Mouse (Mus musculus) kidney, postnatal 25 days (tissue): ENCODE measurements around the gene Rdx.

Source experiments
- DNase-seq, 2 experiments: peaks; one replicate each; pipeline ENCODE4 v3.0.0; 2021; ENCODE audit warnings: mixed read lengths in 2 of 2

Rdx gene

DNA sequence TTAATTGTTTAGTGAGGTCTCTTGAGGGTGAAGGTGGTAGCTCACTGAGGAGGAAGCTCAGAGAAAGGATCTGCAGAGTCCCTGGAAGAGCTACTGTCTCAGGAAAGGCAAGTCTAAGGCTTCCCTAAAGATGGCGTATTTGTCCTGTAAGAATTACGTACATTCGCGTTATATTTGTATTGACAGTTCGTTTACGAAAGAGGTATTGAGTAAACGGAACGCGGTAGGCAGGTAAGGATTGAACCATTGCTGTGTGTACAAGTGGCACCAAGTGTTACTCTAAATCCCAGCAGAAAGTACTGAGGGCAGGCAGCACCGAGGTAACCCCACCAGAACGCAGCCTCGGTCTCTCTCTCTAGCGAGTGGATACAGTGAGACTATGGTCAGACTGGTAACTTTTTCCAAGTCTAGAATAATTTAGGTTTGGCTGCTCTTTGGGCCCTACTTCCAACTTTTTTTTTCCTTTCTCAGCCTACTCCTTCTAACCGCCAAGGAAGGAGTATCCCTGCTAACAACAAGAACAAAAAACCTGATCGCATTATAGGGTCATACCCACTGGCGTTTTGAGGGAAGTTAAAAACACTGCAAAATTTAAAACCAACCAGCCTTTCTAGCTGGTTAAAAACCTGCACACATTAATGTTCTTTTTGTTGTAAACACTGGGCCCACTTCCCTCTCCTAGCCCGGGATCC lies at the start of gene Rdx:
Gene Rdx, plus strand, starts transcription at position 45 of the 692 bp plus-strand sequence.
- DNase-seq: peak; percentile 24 to 43

DNA sequence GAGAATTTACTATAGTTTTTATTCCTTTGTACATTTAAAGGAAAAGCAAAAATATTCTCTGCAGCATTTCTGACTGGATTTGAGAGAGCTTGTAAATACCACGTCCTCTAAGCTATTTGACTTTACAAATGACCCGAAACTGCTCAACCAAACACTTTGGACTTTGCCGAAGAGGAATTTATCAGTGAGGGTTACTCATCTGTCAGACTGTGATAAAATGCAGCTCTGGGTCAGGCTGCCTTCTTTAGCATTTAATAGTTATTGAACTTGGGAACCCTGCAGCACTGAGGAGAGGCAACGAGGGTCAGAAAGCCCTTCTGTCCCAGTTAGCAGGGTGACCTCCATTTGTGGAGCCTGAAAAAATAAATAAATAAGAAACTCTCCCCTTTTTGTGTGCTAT lies 43.5 kb upstream of the Rdx start:
- DNase-seq: no peak

DNA sequence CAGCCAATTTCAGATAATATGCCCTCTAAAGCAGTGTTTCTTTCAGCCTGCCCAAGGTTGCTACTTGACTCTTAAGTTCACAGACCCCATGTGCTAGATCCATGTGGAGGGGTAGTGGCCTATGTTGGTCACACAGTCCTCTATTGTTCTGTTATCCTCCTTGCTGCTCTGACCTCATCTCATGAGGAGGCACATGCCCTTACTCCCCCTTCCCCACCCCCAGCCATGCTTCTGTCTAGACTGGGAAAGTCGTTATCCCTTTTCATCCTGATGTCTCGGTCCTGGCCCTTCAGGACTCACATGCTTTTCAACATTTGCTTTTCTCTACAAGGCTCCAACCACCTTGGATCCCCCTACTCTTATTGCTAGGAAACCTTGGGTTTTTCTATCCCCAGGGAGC lies 39.6 kb upstream of the Rdx start:
- DNase-seq: no peak

DNA sequence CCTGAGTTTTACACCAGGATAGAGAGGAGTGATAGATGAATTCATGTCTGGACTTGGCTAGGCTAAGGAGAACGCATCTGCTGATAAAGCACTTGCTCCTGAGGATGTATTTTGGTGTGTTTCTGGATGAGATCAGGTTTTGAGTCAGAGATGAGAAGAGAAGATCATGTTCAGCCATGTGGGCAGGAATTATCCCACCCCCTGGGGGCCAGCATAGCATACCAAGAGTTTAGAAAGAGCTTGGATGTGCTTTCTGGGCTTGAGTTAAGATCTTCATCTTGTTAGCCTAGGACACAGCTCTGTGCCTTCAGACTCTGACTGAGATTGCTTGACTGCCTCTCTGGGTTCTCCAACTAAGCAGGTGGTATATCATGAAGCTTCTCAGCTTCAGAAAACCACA lies 38.5 kb upstream of the Rdx start:
- no peak for DNase-seq

DNA sequence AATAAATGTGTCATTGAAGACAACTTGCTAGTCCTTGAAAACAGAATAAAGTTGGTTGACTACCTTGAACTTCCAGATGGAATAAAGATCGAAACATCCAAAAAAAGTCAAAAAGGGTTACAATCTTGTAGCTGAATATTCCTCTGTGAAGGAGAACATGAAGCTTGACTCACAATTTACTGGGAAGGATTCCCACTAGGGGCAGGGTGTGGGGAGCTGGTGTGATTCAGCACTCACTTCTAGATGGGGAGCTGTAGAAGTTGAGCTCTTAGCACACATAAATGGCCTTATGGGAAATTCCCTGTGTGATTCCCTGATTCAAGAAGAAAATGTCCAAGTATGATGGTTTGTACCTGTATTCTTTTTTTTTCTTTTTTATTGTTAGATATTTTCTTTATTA lies 34.7 kb upstream of the Rdx start:
- no peak for DNase-seq

DNA sequence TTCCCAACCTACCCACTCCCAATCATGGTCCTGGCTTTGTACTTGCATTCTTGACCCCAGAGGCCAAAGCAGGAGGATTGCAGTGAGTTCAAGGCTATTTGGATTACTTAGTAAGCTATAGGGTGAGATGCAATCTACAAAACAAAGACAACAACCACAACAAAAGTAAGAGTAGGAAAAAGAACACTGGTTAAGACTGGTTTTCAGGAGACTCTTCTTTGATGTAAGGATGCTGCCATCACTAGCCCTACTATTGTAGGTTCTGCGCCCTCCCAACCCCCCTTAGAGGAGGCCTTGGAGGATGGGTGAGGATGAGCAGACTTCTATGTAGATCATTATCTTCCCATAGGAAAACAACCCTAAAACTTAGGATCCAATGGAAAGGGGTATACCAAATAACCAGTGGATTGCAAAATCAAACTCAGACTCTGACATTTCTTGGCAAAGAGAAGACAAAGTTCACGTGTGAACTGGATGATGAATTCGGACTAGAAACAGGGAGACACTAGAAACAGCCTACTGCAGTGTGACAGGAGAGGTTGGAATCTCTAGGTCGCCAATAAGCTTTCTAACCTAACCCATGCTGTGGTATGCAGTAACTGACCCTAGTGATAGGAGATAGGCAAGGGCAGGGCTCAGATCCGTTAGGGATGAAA lies 34.1 kb upstream of the Rdx start:
- no peak for DNase-seq

DNA sequence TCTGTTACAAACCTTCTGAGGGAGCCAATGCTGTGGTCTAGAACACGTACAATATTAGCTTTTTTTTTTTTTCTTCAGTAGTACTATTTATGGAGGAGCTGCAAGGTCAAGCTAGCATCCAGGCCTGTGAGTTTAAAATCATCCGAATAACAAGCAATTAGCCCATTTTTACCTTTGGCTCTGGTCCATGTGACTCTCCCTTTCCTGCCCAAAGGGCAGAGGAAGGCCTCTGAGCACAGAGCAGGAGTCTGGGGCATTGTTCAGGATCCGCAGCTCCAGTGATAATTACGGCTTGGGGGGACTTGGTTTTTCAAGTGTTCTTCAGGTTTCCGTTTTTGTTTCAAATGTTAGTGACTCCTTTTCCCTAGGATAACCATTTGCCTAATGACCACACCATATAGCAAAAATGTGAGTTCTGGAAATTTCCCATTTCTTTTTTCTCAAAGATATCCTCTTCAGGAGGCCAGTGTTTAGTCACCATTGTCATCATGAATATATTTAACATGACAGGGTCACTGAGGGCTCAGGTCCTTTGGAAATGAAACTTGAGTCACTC lies 33.0 kb upstream of the Rdx start:
- DNase-seq: peak; percentile 68 to 76

DNA sequence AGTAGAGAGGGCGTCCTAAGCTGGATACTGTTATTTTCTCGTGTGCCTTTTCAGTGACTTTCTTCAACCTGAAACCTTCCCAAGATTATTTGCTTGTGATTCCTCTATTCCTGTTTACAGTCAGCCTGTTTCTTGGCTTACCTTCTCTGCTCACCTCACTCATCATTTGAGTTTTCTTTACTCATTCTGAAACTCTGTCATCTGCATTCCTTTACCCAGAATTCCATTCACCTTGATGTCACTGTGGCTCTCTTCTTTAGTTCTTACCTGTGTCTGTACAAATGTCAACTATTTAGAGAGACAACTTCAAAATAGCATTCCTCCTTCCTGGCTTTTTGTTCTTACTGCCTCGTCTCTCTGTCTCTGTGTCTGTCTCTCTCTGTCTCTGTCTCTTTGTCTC lies 29.9 kb upstream of the Rdx start:
- no peak for DNase-seq

DNA sequence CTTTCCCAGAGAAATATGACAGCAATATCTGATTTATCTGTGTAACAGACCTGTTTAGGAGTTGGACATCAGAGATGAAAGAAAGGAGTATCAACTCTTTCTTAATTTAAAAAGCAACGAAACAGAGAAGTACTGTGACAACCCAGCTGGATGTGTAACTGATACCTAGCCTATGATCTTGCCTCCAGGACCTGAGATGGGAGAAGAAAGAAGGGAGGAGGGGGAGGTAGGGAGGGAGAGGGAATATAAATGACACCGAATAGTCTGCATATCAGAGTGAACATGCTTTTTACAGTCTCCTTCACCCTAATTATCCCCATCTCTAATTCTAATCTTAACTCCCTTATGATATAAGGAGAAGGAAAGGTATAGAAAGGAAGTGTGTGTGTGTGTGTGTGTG lies 29.1 kb upstream of the Rdx start:
- no peak for DNase-seq

DNA sequence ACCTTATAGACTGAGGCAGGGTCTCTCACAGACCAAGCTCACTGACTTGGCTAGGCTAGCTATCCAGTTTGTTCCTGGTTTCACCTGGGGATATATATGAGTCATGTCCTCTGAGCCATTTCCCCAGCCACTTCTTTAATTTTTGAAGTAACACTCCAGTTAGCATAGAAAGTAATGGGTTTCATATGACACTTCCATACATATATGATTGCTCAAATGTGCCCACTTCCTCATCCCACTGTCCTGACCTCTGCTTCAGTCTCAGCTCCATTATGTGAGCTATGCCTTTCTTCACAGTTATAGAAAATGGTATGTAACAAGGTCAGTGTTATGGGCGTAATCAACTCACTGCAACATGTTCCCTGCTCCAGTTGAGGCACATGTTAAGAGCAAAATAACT lies 28.5 kb upstream of the Rdx start:
- DNase-seq: no peak

DNA sequence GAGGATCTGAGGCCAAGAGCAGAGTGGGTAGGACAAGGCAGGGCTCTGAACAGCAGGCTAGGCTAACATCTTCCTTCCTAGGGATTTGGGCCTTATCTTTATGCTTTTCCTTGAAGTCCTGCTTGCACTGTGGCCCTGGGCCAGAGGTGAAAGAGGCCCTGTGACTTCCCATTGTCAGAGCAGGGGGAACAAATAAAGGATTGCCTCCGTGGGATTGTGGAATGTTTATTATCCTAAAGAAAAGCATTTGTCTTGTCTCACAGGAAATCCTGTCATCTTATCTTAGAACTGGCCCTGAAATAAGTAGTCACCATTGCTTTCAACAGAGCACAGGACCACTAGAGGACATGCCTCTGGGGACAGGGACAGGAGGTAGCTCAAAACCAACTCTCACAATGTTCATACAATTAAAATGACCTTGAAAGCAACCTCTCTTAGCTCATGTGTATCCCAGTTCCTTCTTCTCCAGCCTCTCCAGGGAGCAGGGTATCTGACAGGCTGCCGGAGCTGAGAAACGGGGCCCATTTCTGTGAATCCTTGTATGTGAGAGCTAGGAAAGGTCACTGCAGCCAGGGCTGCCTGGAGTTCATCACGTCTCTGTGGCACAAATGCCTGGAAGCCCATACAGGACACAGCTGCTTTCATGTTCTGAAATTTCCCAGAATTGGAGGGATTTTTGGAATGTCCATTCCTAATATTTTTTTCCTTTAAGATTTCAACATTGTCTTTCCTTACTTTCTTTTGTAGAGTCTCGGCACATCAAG lies 19.5 kb upstream of the Rdx start:
- peak; percentile 72 to 87 for DNase-seq

DNA sequence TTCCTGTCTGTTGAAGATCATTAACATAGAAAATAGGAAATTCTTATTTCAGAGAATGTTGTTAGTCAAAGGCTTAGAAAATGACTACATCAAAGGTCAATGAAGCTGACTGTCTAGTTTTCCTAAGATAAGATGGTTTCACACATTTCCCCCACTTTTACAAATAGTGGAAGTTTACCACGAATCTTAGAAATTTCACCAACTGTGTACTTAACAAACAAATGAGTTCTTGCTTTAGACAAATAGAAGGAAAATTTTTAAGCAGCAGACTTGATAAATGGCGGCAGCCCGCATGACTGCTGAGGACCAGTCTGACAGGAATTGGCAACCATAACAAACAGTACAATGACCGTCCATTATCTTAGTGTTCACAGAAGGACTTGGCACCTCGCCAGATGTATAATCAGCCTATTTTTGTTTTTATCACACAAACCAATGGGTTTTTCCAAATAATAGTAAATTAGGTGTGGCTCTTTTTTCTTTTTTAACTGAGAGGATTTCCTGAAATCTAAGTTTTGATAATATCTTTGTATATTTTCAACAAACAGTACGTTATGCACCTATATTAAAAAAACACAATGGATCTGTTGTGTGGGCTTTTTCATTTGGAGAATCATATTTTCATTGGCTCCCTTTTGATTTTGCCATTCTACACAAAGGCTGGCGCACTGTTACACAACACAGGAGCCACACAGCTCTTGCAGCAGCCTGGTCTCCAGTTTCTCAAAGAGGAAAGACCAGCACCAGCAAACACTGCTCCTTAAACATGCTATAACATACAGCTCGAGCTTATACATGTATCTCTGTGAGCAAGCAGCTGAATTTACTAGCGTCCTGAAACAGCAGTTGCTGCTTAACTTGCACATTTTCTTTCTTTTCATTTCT lies 18.2 kb upstream of the Rdx start:
- DNase-seq: peak; percentile 65 to 81

DNA sequence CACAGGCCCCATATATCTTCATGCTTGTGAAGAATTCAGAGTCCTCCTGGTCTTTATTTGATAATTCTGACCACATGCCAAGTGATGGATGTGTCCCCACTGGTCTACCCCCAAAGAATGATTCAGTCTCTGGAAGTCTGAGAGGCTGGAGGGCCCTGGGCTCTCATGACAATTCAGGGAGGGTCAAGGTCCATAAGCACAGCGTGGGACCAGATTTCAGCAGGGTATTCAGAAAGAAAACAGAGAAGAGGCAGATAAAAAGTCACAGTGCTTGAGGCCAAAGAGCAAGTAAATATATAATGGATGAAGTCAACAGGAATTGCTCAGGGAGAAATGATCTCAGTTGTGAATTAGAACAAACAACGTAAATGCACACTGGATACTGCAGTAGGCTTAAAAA lies 15.5 kb upstream of the Rdx start:
- peak; percentile 30 to 42 for DNase-seq

DNA sequence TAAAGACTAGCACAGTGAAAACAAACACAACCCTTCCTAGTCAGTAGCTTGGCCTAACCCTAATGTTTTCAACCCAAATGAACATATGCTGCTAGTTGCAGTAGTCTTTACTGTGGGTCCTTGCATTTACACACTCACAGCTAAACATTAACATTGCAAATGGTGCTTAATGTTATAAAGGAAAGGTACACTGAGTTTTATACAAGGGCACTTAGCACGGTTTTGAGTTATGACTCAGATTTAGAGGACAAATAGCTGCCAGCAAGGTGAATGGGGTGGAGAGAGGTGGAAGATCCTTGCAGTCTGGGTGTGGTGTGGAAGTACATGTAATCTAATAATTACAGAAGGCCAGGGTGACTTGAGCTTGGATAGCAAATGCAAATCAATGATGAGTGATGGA lies 9.5 kb upstream of the Rdx start:
- DNase-seq: no peak

DNA sequence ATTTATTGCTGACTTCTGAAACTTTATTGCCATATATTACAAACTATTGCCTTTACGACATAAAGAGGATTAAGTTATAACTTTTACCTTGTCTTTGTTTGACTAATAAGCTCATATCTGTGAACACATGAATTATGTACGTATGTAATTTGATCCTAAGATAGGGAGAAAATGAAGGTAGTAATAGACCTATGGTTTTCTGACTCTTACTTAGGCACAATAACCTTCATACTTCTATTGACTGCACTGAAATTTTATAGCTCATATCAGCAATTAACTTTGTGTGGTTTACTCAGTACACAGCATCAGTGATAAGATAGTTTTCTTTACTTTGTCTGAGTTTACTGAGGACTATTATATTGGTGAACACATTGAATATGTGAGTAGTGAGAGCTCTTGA lies 5.3 kb upstream of the Rdx start:
- DNase-seq: no peak

DNA sequence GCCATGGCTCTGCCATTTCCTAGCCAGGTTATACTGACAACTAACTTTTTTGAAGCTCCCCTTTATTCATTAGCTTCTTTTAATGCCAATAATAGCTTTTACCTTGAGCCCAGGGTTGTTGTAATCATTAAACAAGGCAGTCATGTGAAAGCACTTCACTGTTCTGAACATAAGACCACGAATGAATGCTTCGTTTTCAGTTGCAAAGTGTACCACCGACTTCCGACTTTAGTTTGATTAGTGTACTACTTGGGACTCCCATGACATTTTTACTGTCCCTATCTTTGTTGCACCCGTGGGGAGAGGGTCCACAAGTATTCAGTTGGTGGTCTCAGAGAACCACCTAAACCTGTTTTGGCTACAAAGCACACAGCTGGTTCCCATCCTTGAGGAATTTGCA lies 287 bp upstream of the Rdx start:
- DNase-seq: peak in 1 of 2 experiments; percentile 47

DNA sequence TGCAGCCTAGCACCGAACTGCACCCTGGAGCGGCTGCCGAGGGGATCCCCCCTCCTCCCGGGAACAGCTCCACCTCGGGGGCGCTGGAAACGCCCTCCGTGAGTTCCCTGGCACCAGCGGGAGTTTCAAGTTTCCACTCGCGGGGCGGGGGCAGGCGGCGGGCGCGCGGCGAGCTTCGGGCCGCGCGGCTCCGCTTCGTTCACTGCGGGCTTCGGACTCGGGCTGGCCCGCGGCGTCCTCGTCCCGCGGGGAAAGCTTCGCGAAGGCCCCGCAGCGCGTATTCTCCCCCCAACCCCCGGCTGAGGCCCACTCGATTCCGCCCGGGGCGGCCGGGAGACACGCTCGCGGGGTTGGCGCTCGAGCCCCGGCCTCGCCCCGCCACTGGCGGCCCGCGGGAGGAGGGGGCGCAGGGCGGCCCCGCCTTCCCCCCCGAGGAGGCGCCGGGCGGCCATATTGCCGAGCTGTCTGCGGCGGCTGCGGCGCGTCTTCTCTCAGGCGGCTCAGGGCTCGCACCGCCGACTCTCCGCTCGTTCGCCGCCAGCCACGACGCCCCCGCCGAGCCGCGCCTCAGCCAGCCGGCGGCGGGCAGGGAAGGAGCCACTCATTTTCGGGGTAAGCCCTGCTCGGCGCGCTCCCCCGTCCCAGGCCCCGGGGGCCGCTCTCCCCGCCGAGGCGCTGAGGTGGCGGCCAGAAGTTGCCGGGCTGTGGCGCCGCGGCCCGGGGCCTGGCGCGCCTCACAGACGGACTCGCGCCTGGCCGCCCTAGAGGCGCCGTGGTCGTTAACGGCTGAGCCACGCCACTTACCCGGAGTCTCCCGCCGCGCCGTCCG lies 1.1 kb downstream of the Rdx start:
- DNase-seq: peak; percentile 84 to 94

DNA sequence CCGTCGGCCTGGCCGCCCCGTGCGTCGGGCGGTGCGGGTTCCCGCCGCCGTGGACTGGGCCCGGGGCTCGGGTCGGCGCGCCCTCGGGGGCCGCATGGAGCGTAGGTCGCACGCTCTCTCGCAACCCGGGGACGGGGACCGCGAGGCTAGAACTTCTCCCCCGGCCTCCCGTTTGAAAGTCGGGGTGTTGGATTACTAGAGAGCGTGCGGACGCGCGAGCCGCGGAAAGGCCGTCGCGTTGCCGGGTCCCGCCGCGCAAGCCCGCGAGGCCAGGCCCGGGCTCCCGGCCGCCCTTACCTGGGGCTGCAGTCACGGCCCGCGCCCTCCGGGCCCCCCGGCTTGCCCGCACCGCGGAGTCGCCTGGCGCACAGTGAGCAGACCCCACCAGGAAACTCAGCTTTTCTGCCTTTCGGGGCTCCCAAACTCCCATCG lies 1.7 kb downstream of the Rdx start:
- DNase-seq: peak; percentile 33 to 63

DNA sequence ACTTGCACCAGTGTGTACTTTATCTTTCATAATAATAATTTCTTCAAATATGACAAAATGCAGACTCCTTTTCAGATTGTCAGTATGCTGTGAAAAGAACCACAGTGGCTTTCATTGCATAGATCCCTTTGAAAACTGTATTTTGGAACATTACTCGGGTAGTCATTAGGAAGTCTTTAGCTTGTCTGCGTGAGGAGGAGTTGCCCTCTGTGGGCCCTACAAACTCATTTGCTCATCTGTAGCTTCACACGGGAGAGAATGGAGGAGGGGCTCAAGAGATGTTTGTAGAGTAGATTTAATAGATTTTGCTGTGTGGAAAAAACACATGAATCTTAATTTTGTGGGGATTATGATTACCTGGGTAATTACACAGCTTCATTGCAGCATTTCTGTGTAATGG lies 2.6 kb downstream of the Rdx start:
- DNase-seq: no peak

DNA sequence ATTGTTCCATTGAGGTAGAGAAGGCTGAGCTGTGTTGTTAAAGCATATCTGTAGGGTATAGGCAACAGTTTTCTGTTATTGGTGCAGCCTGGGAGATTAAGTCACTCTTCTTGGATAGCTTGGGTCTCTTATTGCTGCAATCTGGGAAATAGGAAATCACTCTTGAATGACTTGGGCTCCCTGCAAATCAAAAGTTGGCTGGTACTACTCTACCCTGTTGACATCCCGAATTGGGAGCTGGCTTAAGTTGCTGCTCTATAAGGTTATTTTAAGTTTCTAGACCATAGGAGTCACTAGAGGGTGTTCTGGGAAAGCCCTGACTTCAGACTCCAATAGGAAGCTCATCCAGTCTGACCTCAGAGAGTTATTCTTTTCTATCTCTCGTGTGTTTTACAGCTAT lies 3.4 kb downstream of the Rdx start:
- no peak for DNase-seq

DNA sequence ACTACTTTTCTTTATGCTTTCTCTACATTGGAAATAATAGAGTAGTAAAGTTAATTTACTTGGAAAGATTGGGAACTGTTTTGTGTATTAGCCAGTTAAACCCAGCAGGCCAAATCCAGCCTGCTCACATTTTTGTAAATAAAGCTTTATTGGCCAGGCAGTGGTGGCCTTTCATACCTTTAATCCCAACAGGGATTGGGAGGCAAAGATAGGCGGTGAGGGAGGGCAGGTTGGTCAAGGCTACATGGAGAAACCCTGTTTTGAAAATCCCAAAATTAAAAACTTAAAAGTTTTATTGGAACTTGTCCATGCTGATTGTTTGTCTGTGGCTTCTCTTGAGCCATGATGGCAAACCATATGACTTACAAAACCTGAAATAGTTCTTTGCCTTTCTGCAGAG lies 5.2 kb downstream of the Rdx start:
- DNase-seq: no peak

DNA sequence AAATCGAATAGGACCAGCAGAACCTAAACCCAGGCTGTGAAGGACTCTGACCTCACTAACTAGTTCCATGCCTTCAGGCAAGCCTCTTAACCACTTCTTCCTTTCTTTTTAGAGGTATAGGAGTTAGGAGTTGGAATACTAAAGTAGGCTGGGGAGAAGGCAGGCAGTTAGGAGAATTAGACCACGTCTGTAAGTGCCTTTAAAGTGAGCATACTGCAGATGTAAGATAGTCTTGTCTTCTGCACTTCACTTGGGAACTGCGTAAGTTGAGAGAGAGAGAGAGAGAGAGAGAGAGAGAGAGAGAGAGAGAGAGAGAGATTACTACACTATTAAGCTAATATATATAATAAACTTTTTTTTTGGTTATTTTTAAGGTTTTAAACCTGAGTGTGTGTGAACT lies 8.3 kb downstream of the Rdx start:
- DNase-seq: no peak
